In genomic region chr11:30266691-30267035, GRCm38 (mm10) we compare ENCODE assay signal across 8 mouse cellular contexts. TPM values are rescaled to one million over a fixed set of nuclear protein-coding genes. Genes with fewer than 3 reads are reported as not detected.
DNase-seq lines count a peak whose midpoint lies in the region; ATAC-seq and TF ChIP-seq lines count a peak whose summit lies in the region.

No protein-coding gene starts in this region.

- no peak for DNase-seq in lung, adult 2 months
- DNase-seq in lung, postnatal 4 days = no peak
- DNase-seq in ovary, postnatal 36 days (ENCODE audit: low spot score) = no peak
- DNase-seq in embryo, embryonic 10.5 days (ENCODE audit: low spot score) = no peak
- DNase-seq in adrenal gland, adult (ENCODE audit: inconsistent age in 2 of 2, low spot score in 1 of 2) = no peak

- peak overlapping the region; percentile 80 for H3K9ac ChIP-seq in embryonic facial prominence, embryonic 15.5 days
- peak overlapping the region; percentile 89 for H3K9ac ChIP-seq in intestine, embryonic 16.5 days (ENCODE audit: low read depth, low read length)
- peak overlapping the region; percentile 90 for H3K9ac ChIP-seq in neural tube, embryonic 12.5 days

- peak overlapping the region; percentile 86 for H3K4me2 ChIP-seq in embryonic facial prominence, embryonic 15.5 days (replicated peaks)
- H3K4me2 ChIP-seq in intestine, embryonic 16.5 days (ENCODE audit: low read depth, low read length) = peak overlapping the region; percentile 83
- H3K4me2 ChIP-seq in neural tube, embryonic 12.5 days (replicated peaks) = peak overlapping the region; percentile 88

- peak overlapping the region; percentile 92 for H3K27ac ChIP-seq in embryonic facial prominence, embryonic 15.5 days (replicated peaks)
- peak overlapping the region; percentile 91 for H3K27ac ChIP-seq in intestine, embryonic 16.5 days (ENCODE audit: low read length)
- H3K27ac ChIP-seq in neural tube, embryonic 12.5 days = peak overlapping the region; percentile 93; the same call in 1 of the 2 replicates

- TF ChIP-seq POLR2A in lung, adult 2 months (IDR thresholded peaks at IDR 0.05; ENCODE audit: borderline replicate concordance, extremely low read depth, low read depth, low read length) = no peak

- peaks cover 9% of the 10 kb centered on the region for H3K4me1 ChIP-seq in lung, adult 2 months (ENCODE audit: control insufficient read depth, insufficient read depth, low read length)
- peaks cover 15% of the 10 kb centered on the region; the same call in 1 of the 2 replicates for H3K4me1 ChIP-seq in embryonic facial prominence, embryonic 15.5 days
- H3K4me1 ChIP-seq in intestine, embryonic 16.5 days (ENCODE audit: control insufficient read depth, insufficient read depth, low read length) = peaks cover 9% of the 10 kb centered on the region
- peaks cover 20% of the 10 kb centered on the region for H3K4me1 ChIP-seq in neural tube, embryonic 12.5 days

- peak overlapping the region; percentile 84 for H3K4me3 ChIP-seq in lung, adult 2 months (replicated peaks; ENCODE audit: extremely low read depth, low read depth, low read length)
- peak overlapping the region; percentile 96 for H3K4me3 ChIP-seq in embryonic facial prominence, embryonic 15.5 days (replicated peaks)
- peak overlapping the region; percentile 91 for H3K4me3 ChIP-seq in intestine, embryonic 16.5 days (ENCODE audit: low read length)
- peak overlapping the region; percentile 93 for H3K4me3 ChIP-seq in neural tube, embryonic 12.5 days

- H3K27me3 ChIP-seq in embryonic facial prominence, embryonic 15.5 days = no peaks in the 10 kb centered on the region
- peaks cover 5% of the 10 kb centered on the region; the same call in 1 of the 2 replicates for H3K27me3 ChIP-seq in intestine, embryonic 16.5 days (replicated peaks; ENCODE audit: control insufficient read depth, insufficient read depth, low read length)
- no peaks in the 10 kb centered on the region for H3K27me3 ChIP-seq in neural tube, embryonic 12.5 days (replicated peaks)

- H3K36me3 ChIP-seq in embryonic facial prominence, embryonic 15.5 days = no peaks in the 10 kb centered on the region
- no peaks in the 10 kb centered on the region for H3K36me3 ChIP-seq in intestine, embryonic 16.5 days (ENCODE audit: control insufficient read depth, insufficient read depth, low read length)
- H3K36me3 ChIP-seq in neural tube, embryonic 12.5 days = no peaks in the 10 kb centered on the region

- WGBS in lung, adult 2 months = 7% methylated on average over 7 of the region's 7 CpGs
- WGBS in embryonic facial prominence, embryonic 15.5 days = 2% methylated on average over 7 of the region's 7 CpGs
- WGBS in intestine, embryonic 16.5 days = 7% methylated on average over 7 of the region's 7 CpGs
- WGBS in neural tube, embryonic 12.5 days = 2% methylated on average over 7 of the region's 7 CpGs

- H3K9me3 ChIP-seq in embryonic facial prominence, embryonic 15.5 days (replicated peaks) = no peaks in the 10 kb centered on the region
- no peaks in the 10 kb centered on the region for H3K9me3 ChIP-seq in intestine, embryonic 16.5 days (ENCODE audit: control insufficient read depth, low read length)
- no peaks in the 10 kb centered on the region for H3K9me3 ChIP-seq in neural tube, embryonic 12.5 days

- TF ChIP-seq CTCF in lung, adult 2 months (IDR thresholded peaks at IDR 0.05; ENCODE audit: insufficient read depth, low read length) = no peak

- ATAC-seq in embryonic facial prominence, embryonic 15.5 days (ENCODE audit: insufficient number of reproducible peaks, low FRiP score, low TSS enrichment, low read depth) = no peak; the same call in 1 of the 2 replicates
- ATAC-seq in intestine, embryonic 16.5 days = no peak
- peak; percentile 5 for ATAC-seq in neural tube, embryonic 12.5 days (ENCODE audit: low FRiP score, low read depth)

RNA-seq across cellular contexts. Expression of gene Sptbn1, which starts 1.3 kb away (rescaled TPM):
- polyA plus RNA-seq in lung, adult 2 months (2012; rRNA removed) = 222 and 294 TPM in 2 replicates
- polyA plus RNA-seq in embryonic facial prominence, embryonic 15.5 days (2015; fragmentation: Nextera tagmentation; extraction: Ambion mirVana) = 99.0 and 104 TPM in 2 replicates
- polyA plus RNA-seq in intestine, embryonic 16.5 days (2015; fragmentation: Nextera tagmentation; extraction: Ambion mirVana) = 98.1 and 110 TPM in 2 replicates
- 110 and 122 TPM in 2 replicates for polyA plus RNA-seq in neural tube, embryonic 12.5 days (2016; fragmentation: Nextera tagmentation; extraction: Ambion mirVana)
